Mouse (Mus musculus) NIH3T3 (cell line): ENCODE data around the gene Ncoa1.
"Not testable (repeated sequence)": the region's sequence is repeated elsewhere in the genome, so short reads cannot be mapped to it uniquely, and the experiment has no call there.

Experiments used
- DNase-seq: peaks from one replicate; pipeline ENCODE4 v3.0.0-alpha.2; 2012; ENCODE audit warnings: low read depth

The Ncoa1 gene

DNA sequence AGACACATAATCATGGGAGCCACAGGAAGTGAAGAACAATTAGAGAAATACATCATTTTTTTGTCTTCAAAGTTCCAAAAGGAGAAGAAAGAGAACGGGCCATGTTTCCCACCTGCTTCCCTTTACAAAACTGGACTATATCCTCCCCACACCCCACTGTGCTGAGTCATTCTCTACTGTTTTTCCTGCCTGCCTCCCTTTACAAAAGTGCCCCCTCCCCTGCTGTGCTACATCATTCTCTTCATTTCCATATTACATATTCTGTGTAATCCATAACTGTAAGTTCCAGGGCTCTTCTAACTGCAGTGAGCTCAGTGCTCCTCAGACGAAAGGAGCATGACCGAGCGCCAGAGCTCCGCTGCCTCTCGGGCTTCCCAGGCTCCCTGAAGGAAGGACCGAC is 80.8 kb downstream of the Ncoa1 start:
- no peak for DNase-seq

DNA sequence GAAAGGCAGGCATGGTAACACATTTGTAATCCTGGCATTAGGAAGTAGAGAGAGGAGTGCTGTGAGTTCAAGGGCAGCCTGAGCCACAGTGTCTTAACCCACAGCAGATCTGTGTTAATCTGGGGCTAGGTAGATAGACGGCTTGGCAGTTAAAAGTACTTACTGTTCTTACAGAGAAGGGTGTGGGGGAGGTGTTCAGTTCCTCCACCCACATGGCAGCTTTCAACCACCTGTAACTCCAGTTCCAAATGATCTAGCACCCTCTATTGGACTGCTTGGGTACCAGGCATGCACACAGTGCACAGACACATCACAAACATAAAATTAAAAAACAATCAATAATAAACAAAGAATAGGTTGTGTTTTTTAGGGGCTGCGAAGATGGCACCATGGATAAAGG is 84.4 kb downstream of the Ncoa1 start:
- no peak for DNase-seq

DNA sequence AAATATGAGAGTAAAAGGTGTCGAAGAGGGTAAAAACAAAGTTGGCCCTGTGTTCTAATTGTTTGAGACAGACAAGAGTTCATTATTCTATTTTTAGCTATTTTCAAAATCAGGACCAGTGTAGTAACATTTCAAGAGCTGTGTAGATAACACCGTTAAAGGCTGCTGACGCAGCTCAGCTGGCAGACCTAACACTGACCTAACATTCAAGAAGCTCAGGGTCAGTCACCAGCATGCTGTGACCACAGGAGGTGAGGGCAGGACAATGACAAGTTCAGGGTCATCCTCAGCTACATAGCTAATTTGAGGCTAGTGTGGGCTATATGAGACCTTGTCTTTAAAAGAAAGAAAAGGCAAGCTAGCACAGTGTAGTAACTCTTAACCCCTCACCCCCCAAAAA is 84.9 kb downstream of the Ncoa1 start:
- no peak for DNase-seq

DNA sequence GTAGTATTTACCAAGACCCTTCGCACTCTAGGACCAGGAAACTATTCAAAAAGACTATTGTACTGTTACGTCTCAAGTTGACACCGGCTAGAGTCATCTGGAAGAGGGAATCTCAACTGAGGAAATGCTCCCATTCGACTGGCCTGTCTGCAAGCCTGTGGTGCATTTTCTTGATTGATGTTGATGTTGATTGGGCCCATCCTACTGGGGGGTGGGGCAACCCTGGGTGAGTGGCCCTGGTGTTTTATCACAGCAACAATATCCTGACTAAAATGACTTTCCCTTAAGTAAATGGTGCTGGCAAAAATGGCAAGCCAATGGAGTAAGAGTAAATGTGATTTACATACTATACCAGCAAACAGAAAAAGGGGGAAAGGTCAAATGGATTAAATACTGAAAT is 85.7 kb downstream of the Ncoa1 start:
- no peak for DNase-seq

DNA sequence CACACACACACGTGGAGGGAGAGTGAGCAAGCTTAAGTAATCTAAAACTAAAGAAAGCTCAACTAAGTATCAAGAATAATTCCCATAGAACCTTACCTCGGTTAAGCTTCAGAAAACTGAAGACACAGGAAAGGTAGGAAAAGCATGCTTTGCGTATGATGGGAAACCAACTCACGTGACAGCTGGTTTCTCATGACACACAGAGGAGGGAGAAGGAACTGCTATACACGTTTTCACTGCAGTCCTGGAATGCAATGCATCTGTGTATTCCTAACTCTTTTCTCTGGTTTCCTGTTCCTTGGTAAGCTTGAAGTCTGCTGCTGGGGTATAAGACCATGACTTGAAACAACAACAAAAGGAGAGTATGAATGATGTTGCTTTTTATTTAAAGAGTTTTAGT is 86.3 kb downstream of the Ncoa1 start:
- DNase-seq = no peak

DNA sequence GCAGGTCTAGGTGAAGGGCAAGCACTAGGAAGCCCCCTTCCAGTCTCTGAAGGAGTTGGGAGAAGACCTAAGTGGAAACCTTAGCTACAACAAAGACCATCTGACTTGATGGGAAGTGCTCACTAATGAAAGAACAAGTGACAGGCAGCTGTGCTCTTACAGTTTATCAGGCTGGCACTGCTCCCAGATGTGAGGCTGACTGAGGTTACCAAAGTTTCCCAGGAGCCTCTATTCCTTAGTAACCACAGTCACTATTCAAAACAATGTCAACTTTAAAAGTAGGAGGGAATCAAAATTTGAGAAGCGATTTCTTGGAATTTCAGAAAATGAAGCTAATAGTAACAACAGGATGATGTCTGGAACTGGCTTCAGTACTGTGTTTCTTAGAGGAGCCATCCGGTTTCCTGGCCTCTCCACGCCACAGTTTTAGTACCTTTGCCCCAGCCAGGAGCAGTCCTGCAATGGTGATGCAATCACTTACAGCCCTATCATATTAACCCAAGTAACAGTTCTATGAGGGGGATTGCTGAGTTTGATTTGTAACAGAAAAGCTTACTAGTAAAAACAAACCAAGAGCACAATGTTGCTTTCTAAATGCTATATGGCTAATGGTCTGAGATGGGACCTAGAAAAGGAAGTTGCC is 90.8 kb downstream of the Ncoa1 start:
- DNase-seq = peak; percentile 71

DNA sequence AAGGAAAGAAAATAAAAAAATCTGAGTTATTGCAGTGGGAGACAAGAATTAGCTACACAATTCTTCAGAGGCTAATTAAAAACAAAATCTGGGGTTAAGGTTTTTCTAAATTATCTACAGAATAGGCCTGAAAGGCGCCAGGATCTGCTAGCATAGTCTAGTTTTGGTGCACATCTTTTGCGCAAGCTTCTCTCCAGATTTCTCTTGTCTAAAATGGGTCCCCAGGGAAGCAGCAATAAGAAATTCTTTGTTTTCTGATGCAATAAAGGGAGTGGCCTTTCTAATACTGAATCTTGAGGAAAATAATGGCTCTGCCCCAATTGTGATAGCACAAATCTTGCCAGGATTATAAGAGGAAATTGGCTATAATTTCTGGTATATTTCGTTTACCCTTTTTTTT is 93.9 kb downstream of the Ncoa1 start:
- DNase-seq = peak; percentile 63

DNA sequence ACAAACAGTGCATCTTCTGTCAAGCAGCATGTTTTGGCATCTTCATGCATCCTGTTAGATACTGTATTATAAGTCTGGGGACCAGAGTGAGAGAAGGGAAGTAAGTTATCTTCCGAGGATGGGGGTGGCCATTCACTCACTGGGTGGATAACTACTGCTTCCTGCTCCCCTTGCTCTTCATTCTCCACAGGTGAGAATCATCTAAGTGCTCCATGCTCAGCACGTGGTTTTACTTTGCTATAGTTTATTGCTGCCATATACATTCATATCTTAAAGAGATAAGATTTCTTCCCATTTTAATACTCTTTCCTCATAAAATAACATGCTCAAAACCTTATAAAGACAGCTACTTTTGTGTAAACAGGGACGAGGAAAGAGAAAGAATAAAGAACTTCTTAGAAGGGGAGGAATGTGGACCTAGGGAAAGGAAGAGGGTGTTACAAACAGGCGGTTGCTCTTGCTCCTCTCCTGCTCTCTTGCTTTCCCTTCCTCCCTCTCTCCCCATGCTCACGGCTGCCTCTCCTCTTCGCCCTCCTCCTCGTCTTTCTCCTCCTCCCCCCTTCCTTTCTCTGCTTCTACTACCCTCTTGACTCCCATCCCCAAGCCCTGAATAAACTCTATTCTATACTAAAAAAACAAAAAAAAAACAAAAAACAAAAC is 97.6 kb downstream of the Ncoa1 start:
- no peak for DNase-seq

DNA sequence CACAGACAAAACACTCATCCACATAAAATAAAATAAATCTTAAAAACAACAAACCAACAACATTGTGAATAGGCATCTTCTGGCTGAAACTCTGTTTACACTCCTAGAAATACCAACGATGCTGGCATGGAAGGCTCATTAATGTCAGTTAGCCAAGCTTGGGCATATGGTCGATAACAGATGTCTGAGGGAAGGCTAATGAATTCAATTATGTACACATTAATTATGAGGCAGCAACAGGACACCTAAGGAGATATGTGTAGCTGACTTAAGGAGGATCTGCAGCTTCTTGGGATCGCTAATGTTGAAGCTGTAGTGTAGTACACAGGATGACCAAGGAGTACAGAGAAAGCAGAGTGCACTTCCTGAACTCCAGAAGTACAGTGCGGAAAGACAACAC is 100.5 kb downstream of the Ncoa1 start:
- no peak for DNase-seq

DNA sequence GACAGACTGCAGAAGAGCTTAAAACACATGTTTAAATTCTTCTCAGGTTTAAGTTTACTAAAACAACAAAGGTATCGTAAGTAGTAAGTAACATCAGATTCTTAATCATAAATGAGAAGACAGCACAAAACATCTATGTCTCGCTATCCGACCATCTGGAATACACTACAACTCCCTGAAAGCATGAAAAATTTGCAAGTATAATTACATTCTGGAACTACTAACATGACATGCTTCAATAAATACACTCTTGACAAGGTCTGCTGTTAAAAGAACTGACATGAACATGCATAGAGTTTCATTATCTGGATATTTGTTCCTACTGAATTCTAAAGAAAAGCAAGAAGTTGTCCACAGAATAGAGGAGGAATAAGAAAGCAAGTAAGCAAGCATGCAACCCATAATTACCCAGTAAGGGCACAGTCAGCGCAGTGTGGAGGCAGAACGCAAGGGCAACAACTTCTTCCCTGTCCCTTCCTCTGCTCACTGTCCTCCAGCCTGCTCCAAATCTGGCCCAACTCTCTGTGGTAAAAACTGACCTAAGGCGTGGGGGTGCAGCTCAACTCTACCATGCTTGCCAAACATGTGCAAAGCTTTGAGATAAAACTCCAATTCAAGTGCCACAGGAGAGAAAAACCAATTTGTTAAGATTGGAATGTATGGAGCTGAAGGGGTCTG is 102.0 kb downstream of the Ncoa1 start:
- no peak for DNase-seq

DNA sequence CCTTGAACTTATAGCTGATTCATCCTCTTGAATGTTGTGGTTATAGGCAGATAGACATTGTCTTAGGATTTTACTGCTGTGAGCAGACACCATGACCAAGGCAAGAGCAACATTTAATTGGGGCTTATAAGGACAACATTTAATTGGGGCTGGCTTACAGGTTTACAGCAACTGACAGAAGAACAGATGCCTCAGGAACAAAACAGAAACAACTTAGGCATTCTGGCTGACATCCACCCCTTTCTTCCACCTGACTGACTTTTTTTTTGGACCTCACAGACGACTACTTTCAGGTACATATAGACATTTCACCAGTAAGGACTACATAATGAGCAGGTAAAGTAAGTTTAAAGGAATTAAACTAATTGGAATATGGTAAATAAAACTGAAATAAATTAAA is 105.6 kb downstream of the Ncoa1 start:
- no peak for DNase-seq

DNA sequence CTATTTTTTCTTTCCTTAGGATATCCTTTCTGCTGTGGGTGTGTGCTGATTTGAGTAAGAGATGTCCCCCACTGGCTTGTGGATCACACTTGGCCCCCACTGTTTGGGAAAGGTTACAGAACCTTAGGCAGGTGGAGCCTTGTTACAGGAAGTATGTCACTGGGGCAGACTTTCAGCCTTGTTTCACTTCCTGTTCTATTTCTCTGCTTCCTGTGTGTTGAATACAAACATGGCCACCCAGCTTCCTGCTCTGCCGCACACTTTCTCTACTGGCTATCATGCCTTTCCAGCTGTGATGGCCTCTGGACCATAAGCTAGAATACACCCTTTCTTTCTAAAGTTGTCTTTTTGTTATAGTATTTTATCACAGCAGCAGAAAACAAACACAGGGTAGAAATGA is 111.0 kb downstream of the Ncoa1 start:
- no peak for DNase-seq

DNA sequence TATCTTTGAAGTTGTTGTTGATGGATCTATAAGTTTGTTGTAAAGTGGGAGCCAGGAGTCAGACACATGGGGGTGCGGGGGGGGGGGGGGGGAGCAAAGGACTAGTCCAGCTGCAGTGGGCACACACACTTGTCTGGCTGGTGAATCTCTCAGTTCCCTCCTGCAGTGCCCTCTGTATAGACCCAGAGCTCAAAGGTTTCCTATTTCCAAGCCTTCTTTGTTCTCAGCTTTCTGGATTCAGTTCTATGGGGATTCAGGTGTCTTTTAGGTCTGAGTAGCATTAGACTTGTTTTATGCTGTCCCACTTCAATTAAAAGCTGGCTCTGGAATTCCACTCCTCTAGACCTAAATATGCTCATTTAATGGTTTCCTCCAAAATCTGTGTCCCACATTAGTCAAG is 117.5 kb downstream of the Ncoa1 start:
- no peak for DNase-seq

DNA sequence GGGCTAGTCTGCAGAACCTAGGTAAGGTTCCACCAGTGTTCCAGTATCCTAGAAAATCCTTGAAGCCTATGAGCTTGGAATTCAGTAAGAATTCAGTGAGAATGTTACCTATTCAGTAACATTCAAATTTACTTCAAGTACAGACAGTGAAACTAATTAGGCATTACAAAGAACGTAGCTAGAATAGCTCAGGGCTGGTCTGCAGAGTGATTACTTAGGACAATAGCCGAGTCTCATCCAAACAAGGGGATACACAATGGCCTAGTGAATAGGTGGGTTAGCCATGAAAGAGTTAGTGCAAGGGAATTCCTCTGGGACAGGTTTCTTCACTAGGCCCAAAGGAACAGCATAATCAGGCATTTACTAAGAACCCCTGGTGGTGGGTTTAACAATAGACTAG is 118.3 kb downstream of the Ncoa1 start:
- not testable (repeated sequence) for DNase-seq

DNA sequence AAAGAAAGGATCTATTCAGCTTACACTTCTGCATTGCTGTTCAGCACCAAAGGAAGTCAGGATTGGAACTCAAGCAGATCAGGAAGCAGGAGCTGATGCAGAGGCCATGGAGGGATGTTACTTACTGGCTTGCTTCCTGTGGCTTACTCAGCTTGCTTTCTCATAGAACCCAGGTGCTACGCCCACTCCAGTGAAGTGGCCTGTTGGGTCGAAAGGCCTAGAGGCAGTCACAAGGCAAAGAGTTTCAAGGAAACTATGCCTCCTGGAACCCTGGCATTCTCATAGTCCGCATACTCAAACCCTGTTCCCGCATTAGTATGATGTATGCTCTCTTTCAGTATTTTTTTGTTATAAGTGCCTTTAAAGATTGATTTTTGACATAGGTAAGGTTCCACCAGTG is 118.9 kb downstream of the Ncoa1 start:
- no peak for DNase-seq

DNA sequence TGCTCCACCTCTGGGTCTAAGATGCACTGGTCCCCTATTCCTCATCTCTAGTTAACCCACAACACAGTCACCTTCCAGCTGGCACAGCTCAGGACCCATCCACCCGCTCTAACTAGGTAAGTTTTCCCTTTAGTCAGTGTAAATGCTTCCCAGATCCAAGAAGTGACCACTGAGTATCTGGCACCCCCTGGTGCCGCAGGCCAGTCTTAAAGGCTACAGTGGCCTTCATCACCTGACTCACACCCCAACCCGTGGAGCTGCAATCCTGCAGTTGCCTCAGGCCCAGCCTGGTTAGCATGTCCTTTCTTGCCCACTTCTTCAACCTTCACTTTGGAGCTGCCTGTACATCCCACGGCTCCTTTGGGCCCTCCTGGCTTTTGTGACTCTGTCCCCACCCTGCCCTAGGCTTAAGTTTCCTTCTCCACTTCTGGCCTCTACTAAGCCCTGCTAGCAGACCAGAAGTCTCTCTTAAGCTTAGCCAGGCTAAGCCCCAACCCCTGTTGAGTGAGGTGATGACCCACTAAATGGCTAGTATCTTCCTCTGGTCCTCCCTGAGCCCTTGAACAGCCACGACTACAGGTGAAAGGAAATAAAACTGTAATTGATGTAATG is 120.0 kb downstream of the Ncoa1 start:
- DNase-seq = no peak

DNA sequence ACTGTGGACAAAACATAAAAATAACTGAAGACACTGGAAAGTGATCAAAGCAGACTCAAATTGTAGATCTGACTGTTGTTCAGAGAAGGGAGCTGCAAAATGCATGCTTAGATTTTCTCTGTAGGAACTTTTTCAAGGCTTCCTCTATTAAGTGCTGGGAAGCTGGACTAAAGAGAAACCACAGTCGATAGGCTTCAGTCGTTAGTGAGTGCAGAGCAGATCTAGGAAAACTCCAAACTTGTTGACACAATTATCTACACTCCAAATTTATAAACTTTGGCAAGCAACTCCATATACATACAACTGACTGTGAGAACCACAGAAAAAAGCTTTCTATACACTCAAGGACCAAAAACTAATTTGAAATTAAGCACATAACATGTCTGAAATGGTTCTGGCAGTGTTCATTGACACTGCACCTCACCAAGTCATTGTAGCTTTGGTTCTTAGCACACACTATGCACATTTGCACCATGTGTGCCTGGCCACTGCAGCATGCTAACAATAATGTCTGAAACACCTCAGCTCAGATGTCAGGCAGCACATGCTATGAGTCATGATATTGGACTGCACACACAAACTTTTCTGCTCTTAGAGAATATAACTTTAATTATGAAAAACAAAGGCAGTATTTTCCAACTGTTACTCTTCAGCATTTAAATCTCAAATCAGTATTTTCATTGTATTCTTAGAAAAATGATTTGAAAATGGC is 121.8 kb downstream of the Ncoa1 start:
- DNase-seq = peak; percentile 20

DNA sequence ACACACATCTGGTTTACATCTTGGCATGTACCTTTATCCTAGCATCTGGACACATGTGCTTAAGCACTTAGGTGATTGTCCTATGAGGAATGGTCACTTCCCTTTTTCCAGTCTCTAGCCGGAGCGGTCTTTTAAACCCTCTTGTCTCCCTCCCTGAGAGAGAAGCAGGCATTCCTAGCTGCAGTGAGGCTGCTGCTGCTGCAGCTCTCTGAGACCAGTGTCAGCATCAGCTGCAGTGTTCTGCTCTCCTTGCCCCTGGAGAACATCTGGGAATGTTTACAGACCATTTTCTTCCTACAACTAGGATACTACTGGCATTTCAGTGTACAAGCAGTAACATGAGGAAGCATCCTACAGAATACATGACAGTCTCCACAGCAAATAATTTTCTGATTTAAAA is 133.8 kb downstream of the Ncoa1 start:
- no peak for DNase-seq

DNA sequence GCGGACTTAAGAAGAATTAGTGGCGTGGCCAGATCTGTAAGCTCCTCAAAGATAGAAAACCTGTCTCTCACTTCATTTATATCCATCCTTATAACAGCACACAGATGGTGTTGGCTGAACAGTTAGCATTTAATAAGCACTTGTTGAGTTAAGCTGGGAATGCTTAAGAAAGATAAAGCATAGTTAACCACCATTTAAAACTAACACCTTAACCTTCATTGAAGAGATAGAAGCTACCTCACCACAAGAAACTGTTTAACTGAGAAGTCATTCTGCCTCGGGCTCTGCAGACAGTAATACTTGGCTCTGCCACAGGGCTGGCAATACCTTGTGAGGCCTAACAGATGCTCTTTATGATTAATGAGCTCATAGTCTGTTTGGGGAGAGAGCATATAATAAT is 134.9 kb downstream of the Ncoa1 start:
- DNase-seq = no peak

DNA sequence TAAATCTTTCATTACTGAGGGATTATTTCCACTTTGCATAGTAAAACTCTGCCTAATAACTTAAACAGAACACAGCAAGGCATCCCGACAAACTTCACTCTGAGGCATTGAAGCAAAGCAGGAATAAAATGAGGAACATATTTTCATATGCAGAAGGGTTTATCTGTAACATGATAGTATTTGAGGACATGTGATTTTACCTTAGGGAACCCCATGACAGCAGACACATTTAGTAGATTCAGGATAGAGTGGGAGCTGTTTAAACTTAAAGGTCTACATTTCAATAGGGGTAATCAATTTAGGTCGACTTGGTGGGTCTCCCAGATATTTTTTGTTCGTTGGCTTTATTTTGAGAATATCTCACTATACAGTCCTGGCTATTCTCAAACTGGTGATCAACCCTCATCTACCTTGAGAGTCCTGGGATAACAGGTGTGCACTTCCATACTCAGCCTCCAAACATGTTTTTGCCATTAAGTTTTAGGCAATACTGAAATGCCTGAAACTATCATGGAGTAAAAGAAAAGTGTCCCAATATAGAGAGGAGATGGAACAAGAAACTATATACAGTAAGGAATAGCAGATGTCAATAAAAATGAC is 136.6 kb downstream of the Ncoa1 start:
- DNase-seq = no peak

DNA sequence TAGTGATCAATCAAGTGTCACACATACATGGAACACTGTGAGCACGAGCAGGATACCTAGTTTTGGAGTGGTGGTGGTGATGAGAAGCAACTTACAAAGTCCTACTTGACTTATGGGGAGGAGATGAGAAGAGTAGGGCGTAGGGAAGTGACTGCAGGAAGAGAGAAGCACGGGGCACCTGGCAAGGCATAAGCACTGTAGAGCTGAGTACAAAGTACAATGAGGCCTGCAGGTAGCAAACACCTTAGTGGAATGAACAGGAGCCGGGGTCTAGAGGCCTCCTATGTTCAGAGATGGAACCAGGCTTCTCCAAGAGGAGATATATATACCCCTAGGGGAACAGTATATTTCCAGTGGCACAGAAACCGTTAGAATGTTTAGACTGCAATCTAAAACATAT is 153.4 kb downstream of the Ncoa1 start:
- no peak for DNase-seq

DNA sequence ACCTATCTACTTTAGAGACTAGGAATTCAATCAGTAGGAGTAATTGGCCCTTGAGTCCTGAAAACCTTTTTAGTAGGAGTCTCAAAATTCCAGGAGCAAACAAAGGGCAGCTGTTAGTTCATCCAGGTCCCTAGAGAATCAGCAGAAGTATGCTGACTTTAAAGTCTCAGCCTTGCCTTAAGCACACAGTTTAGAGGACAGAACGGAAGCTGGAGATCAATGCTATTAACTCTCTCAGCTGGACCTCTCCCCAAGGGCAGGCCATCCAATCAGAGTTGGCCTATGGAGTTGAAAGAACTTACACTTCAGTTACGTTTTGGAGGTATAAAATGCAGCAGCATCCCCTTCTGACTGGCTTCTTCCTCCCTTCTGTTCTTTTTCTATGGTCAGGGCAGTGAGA is 154.8 kb downstream of the Ncoa1 start:
- no peak for DNase-seq
